Mouse (Mus musculus) ovary, postnatal 10 days (tissue): Measurements from ENCODE around the gene Snph.
"Not testable (repeated sequence)": the region's sequence is repeated elsewhere in the genome, so short reads cannot be mapped to it uniquely, and the experiment has no call there.

Experiments used
- DNase-seq: peaks from one replicate; pipeline ENCODE4 v3.0.0; 2022; ENCODE audit warnings: low spot score

Gene Snph

GRCm38 (mm10) chr2:151632159-151632814 lies at the start of gene Snph:
Gene Snph (minus strand): TSS chr2:151632593.
- DNase-seq, result peak; percentile 20

GRCm38 (mm10) chr2:151676234-151676633 lies 43.8 kb upstream of the Snph start:
- DNase-seq, result no peak

GRCm38 (mm10) chr2:151670968-151671329 lies 38.6 kb upstream of the Snph start:
- DNase-seq, result no peak

- DNase-seq, result no peak
Observed at GRCm38 (mm10) chr2:151670026-151670967, 37.9 kb upstream of the Snph start.

GRCm38 (mm10) chr2:151668433-151668832 lies 36.0 kb upstream of the Snph start, which contains the start of gene Rad21l:
Gene Rad21l (minus strand): TSS chr2:151668533.
- no peak for DNase-seq

GRCm38 (mm10) chr2:151652053-151652452 lies 19.7 kb upstream of the Snph start:
- no peak for DNase-seq

GRCm38 (mm10) chr2:151636015-151636402 lies 3.6 kb upstream of the Snph start:
- no peak for DNase-seq

GRCm38 (mm10) chr2:151635362-151636014 lies 3.1 kb upstream of the Snph start:
- no peak for DNase-seq

- no peak for DNase-seq
Observed at GRCm38 (mm10) chr2:151634903-151635302, 2.5 kb upstream of the Snph start.

GRCm38 (mm10) chr2:151632982-151633381 lies 589 bp upstream of the Snph start:
- DNase-seq, result no peak

- DNase-seq, result no peak
Observed at GRCm38 (mm10) chr2:151631406-151632158, 811 bp downstream of the Snph start.

- no peak for DNase-seq
Observed at GRCm38 (mm10) chr2:151629310-151629709, 3.1 kb downstream of the Snph start.

GRCm38 (mm10) chr2:151628011-151628410 lies 4.4 kb downstream of the Snph start:
- no peak for DNase-seq

- DNase-seq, result no peak
Observed at GRCm38 (mm10) chr2:151626296-151626695, 6.1 kb downstream of the Snph start.

GRCm38 (mm10) chr2:151623776-151624175 lies 8.6 kb downstream of the Snph start:
- no peak for DNase-seq

GRCm38 (mm10) chr2:151616551-151617329 lies 15.7 kb downstream of the Snph start:
- no peak for DNase-seq

- DNase-seq, result not testable (repeated sequence)
Observed at GRCm38 (mm10) chr2:151615779-151616178, 16.6 kb downstream of the Snph start.

GRCm38 (mm10) chr2:151609974-151610373 lies 22.4 kb downstream of the Snph start:
- DNase-seq, result no peak

GRCm38 (mm10) chr2:151608435-151608834 lies 24.0 kb downstream of the Snph start:
- DNase-seq, result no peak

GRCm38 (mm10) chr2:151605437-151605987 lies 26.9 kb downstream of the Snph start:
- DNase-seq, result no peak

GRCm38 (mm10) chr2:151603630-151604029 lies 28.8 kb downstream of the Snph start:
- DNase-seq, result no peak
